Mouse (Mus musculus) kidney, adult 9 months (tissue): ENCODE results near the gene Dlg2.

ENCODE experiments used
- DNase-seq: peaks from one replicate; pipeline ENCODE4 v3.0.0; 2022

Dlg2 gene

GRCm38 (mm10) chr7:92003769-92004455 lies 1527.4 kb downstream of the Dlg2 start:
- no peak for DNase-seq

GRCm38 (mm10) chr7:92005681-92006425 lies 1529.4 kb downstream of the Dlg2 start:
- no peak for DNase-seq

GRCm38 (mm10) chr7:92008702-92009101 lies 1532.2 kb downstream of the Dlg2 start:
- DNase-seq = no peak

GRCm38 (mm10) chr7:92024928-92025327 lies 1548.5 kb downstream of the Dlg2 start:
- no peak for DNase-seq

- DNase-seq = no peak
Observed at GRCm38 (mm10) chr7:92025465-92026056, 1549.1 kb downstream of the Dlg2 start.

GRCm38 (mm10) chr7:92027049-92027448 lies 1550.6 kb downstream of the Dlg2 start:
- DNase-seq = peak; percentile 43

- no peak for DNase-seq
Observed at GRCm38 (mm10) chr7:92034256-92034655, 1557.8 kb downstream of the Dlg2 start.

GRCm38 (mm10) chr7:92040187-92040586 lies 1563.7 kb downstream of the Dlg2 start:
- DNase-seq = no peak

- DNase-seq = no peak
Observed at GRCm38 (mm10) chr7:92040785-92041411, 1564.4 kb downstream of the Dlg2 start.

GRCm38 (mm10) chr7:92044966-92045365 lies 1568.5 kb downstream of the Dlg2 start:
- no peak for DNase-seq

GRCm38 (mm10) chr7:92047271-92047670 lies 1570.8 kb downstream of the Dlg2 start:
- DNase-seq = no peak

GRCm38 (mm10) chr7:92048876-92049275 lies 1572.4 kb downstream of the Dlg2 start:
- DNase-seq = no peak

- DNase-seq = no peak
Observed at GRCm38 (mm10) chr7:92066851-92067250, 1590.4 kb downstream of the Dlg2 start.

GRCm38 (mm10) chr7:92087429-92087828 lies 1611.0 kb downstream of the Dlg2 start:
- no peak for DNase-seq

- peak; percentile 71 for DNase-seq
Observed at GRCm38 (mm10) chr7:92093860-92094259, 1617.4 kb downstream of the Dlg2 start.

GRCm38 (mm10) chr7:92095198-92095597 lies 1618.7 kb downstream of the Dlg2 start:
- no peak for DNase-seq

GRCm38 (mm10) chr7:92100847-92101246 lies 1624.4 kb downstream of the Dlg2 start:
- no peak for DNase-seq

GRCm38 (mm10) chr7:92102892-92103543 lies 1626.5 kb downstream of the Dlg2 start:
- DNase-seq = peak; percentile 66

- DNase-seq = no peak
Observed at GRCm38 (mm10) chr7:92105477-92105876, 1629.0 kb downstream of the Dlg2 start.

GRCm38 (mm10) chr7:92105956-92106355 lies 1629.5 kb downstream of the Dlg2 start:
- DNase-seq = no peak

GRCm38 (mm10) chr7:92113065-92113464 lies 1636.6 kb downstream of the Dlg2 start:
- DNase-seq = no peak

- DNase-seq = no peak
Observed at GRCm38 (mm10) chr7:92115237-92115871, 1638.9 kb downstream of the Dlg2 start.
